Mouse (Mus musculus) bone marrow, adult 2 months (tissue): Measurements from ENCODE around the gene Ktn1.

ENCODE experiments used
- CTCF ChIP-seq: fragments of 200-500 bp; IDR thresholded peaks from 2 replicates; pipeline ENCODE4 v1.5.1; 2011; ENCODE audit warnings: low read length, control low read depth; ENCODE audit not compliant: control insufficient read depth, insufficient read depth
- POLR2A ChIP-seq: fragments of 200-500 bp; IDR thresholded peaks from 2 replicates; pipeline ENCODE4 v1.6.1; 2011; ENCODE audit warnings: low read depth, mild to moderate bottlenecking, control low read depth, low read length, borderline replicate concordance; ENCODE audit not compliant: control insufficient read depth

DNA sequence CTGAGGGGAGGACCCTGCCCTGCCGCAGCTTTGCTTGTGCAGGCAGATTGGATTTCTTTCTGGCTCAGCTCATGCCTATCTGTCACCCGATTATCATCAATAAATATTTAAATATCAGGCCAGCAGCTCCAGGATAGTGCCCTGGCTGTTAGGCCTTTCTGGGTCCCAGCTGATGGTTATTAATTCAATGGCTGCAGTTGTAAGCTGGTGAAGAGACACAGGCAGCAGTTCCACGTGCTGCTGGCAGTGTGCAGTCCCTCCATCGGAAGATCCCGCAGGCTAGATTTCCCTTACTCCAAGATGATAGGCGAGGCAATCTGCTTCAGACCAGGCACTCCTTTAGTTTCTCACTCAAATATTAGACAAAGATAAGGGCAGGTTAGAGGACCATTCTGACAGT is 116.9 kb downstream of the Ktn1 start:
- TF ChIP-seq POLR2A (no peak), CTCF (no peak)
